Mouse (Mus musculus): ENCODE data around the gene Pced1a. TPM values are rescaled to one million over a fixed set of nuclear protein-coding genes. Genes with fewer than 3 reads are reported as not detected.
"Not testable (repeated sequence)": the region's sequence is repeated elsewhere in the genome, so short reads cannot be mapped to it uniquely, and the experiment has no call there.

Gene Pced1a
- total and polyA plus RNA-seq, 3 experiments = 15.4 to 43.3 (median 17.2) TPM

- no peak for DNase-seq
Observed at GRCm38 (mm10) chr2:130390993-130391625, 33.4 kb downstream of the Pced1a start.

- no peak for DNase-seq
Observed at GRCm38 (mm10) chr2:130388796-130389195, 35.7 kb downstream of the Pced1a start.

GRCm38 (mm10) chr2:130386212-130386611, 38.3 kb downstream of the Pced1a start:
- no peak for DNase-seq

- no peak for DNase-seq
Observed at GRCm38 (mm10) chr2:130383895-130384294, 40.6 kb downstream of the Pced1a start.

GRCm38 (mm10) chr2:130383205-130383604, 41.3 kb downstream of the Pced1a start:
- DNase-seq = no peak

GRCm38 (mm10) chr2:130374951-130375350, 49.5 kb downstream of the Pced1a start:
- DNase-seq = no peak

GRCm38 (mm10) chr2:130373026-130373425, 51.5 kb downstream of the Pced1a start:
- DNase-seq = not testable (repeated sequence)

- DNase-seq = no peak
Observed at GRCm38 (mm10) chr2:130367386-130367785, 57.1 kb downstream of the Pced1a start.

Other genes starting within 250 kb of the Pced1a start
- 100 to 1,000 TPM; 112 to 187 TPM for gene Snrpb, start 245.3 kb downstream of the Pced1a start, total RNA-seq (2021)
- gene Snrpb, start 245.3 kb downstream of the Pced1a start, polyA plus RNA-seq (2012; rRNA removed) = 350 and 452 TPM in 2 replicates
- not detected for gene Tmc2, start 229.5 kb downstream of the Pced1a start, total RNA-seq (2021)
- gene Tmc2, start 229.5 kb downstream of the Pced1a start, polyA plus RNA-seq (2012; rRNA removed) = not detected in 2 replicates
- 100 to 1,000 TPM in 1 of 2 experiments, 10 to 100 TPM in 1; 83.3 to 111 TPM for gene Nop56, start 150.3 kb downstream of the Pced1a start, total RNA-seq (2021)
- gene Nop56, start 150.3 kb downstream of the Pced1a start, polyA plus RNA-seq (2012; rRNA removed) = 38.7 and 57.7 TPM in 2 replicates
- 100 to 1,000 TPM; 522 to 542 TPM for gene Idh3b, start 140.2 kb downstream of the Pced1a start, total RNA-seq (2021)
- gene Idh3b, start 140.2 kb downstream of the Pced1a start, polyA plus RNA-seq (2012; rRNA removed) = 195 and 222 TPM in 2 replicates
- gene Ebf4, start 129.5 kb downstream of the Pced1a start, total RNA-seq (2021) = 1 to 10 TPM; 3.3 to 3.9 TPM
- gene Ebf4, start 129.5 kb downstream of the Pced1a start, polyA plus RNA-seq (2012; rRNA removed) = 12.1 and 15.3 TPM in 2 replicates
- 1 to 10 TPM; 5.0 to 7.7 TPM for gene Cpxm1, start 27.1 kb downstream of the Pced1a start, total RNA-seq (2021)
- gene Cpxm1, start 27.1 kb downstream of the Pced1a start, polyA plus RNA-seq (2012; rRNA removed) = 8.8 and 10.5 TPM in 2 replicates
- gene Gm28372, start 19.5 kb downstream of the Pced1a start, total RNA-seq (2021) = not detected
- gene Gm28372, start 19.5 kb downstream of the Pced1a start, polyA plus RNA-seq (2012; rRNA removed) = not detected in 2 replicates
- 1 to 10 TPM in 1 of 2 experiments, not detected in 1; 1.0 TPM for gene 1700020A23Rik, start 19.4 kb downstream of the Pced1a start, total RNA-seq (2021)
- not detected in 2 replicates for gene 1700020A23Rik, start 19.4 kb downstream of the Pced1a start, polyA plus RNA-seq (2012; rRNA removed)
- not detected for gene Tmem239, start 18.2 kb downstream of the Pced1a start, total RNA-seq (2021)
- gene Tmem239, start 18.2 kb downstream of the Pced1a start, polyA plus RNA-seq (2012; rRNA removed) = 0.08 TPM in 1 of 2 replicates, not detected in the other
- gene Vps16, start 362 bp downstream of the Pced1a start, total RNA-seq (2021) = 10 to 100 TPM; 55.4 to 57.0 TPM
- 44.8 and 44.9 TPM in 2 replicates for gene Vps16, start 362 bp downstream of the Pced1a start, polyA plus RNA-seq (2012; rRNA removed)
- gene Ptpra, start 25.6 kb upstream of the Pced1a start, total RNA-seq (2021) = 100 to 1,000 TPM; 125 to 145 TPM
- gene Ptpra, start 25.6 kb upstream of the Pced1a start, polyA plus RNA-seq (2012; rRNA removed) = 80.0 and 113 TPM in 2 replicates
- gene Mrps26, start 139.0 kb upstream of the Pced1a start, total RNA-seq (2021) = 10 to 100 TPM; 51.8 to 67.1 TPM
- gene Mrps26, start 139.0 kb upstream of the Pced1a start, polyA plus RNA-seq (2012; rRNA removed) = 148 and 163 TPM in 2 replicates
- gene Oxt, start 151.5 kb upstream of the Pced1a start, total RNA-seq (2021) = not detected
- gene Oxt, start 151.5 kb upstream of the Pced1a start, polyA plus RNA-seq (2012; rRNA removed) = not detected in 2 replicates
- not detected for gene Avp, start 157.9 kb upstream of the Pced1a start, total RNA-seq (2021)
- gene Avp, start 157.9 kb upstream of the Pced1a start, polyA plus RNA-seq (2012; rRNA removed) = not detected in 2 replicates
- 10 to 100 TPM in 1 of 2 experiments, 1 to 10 TPM in 1; 10.0 to 16.1 TPM for gene Fastkd5, start 205.3 kb upstream of the Pced1a start, total RNA-seq (2021)
- gene Fastkd5, start 205.3 kb upstream of the Pced1a start, polyA plus RNA-seq (2012; rRNA removed) = 0.40 and 0.52 TPM in 2 replicates
- 1 to 10 TPM; 6.4 to 7.1 TPM for gene Ubox5, start 205.3 kb upstream of the Pced1a start, total RNA-seq (2021)
- gene Ubox5, start 205.3 kb upstream of the Pced1a start, polyA plus RNA-seq (2012; rRNA removed) = 5.8 and 6.3 TPM in 2 replicates
- 10 to 100 TPM; 14.3 to 21.4 TPM for gene Lzts3, start 218.1 kb upstream of the Pced1a start, total RNA-seq (2021)
- gene Lzts3, start 218.1 kb upstream of the Pced1a start, polyA plus RNA-seq (2012; rRNA removed) = 17.7 and 21.0 TPM in 2 replicates
- gene Ddrgk1, start 240.0 kb upstream of the Pced1a start, total RNA-seq (2021) = 100 to 1,000 TPM; 184 to 209 TPM
- gene Ddrgk1, start 240.0 kb upstream of the Pced1a start, polyA plus RNA-seq (2012; rRNA removed) = 190 and 213 TPM in 2 replicates
- gene Itpa, start 242.9 kb upstream of the Pced1a start, total RNA-seq (2021) = 10 to 100 TPM; 19.5 to 29.6 TPM
- gene Itpa, start 242.9 kb upstream of the Pced1a start, polyA plus RNA-seq (2012; rRNA removed) = 28.6 and 29.3 TPM in 2 replicates

All from adrenal gland, adult 2 months (tissue).